8 mouse cellular contexts compared by ENCODE assay signal in the genomic region with DNA sequence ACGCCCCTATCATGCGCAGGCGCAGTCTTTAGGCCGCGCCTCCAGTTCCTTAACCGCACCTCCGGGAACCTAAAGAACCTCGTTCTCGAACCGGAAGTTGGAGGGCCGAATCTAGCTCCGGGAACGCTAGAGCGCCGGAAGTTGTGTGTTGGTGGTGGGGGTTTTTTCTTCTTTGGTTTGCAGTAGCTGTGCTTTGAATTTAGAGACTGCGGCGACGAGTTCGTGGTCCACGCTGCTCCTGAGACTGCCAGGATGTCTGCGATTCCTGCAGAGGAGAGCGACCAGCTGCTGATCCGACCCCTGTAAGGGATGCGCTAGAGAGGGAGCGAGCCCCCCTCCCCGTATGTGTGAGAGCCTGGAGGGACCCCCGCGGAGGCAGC. TPM values are rescaled to one million over a fixed set of nuclear protein-coding genes. Genes with fewer than 3 reads are reported as not detected.
A peak's percentile ranks its signal among the peaks of the same experiment; 100 is the strongest.
DNase-seq lines count a peak whose midpoint lies in the region; ATAC-seq and TF ChIP-seq lines count a peak whose summit lies in the region.

A gene (minus strand): TSS at position 42 of the 380 bp plus-strand sequence.

- H3K27me3 ChIP-seq in hindbrain, embryonic 16.5 days (replicated peaks; ENCODE audit: control insufficient read depth, insufficient read depth, low read length): no peaks in the 10 kb centered on the region

- peaks cover 20% of the 10 kb centered on the region for H3K4me1 ChIP-seq in hindbrain, embryonic 16.5 days (ENCODE audit: control insufficient read depth, insufficient read depth, low read depth, low read length)

- H3K27ac ChIP-seq in gastrocnemius, adult 2 months: peak within 1 kb of the TSS; percentile 94
- H3K27ac ChIP-seq in hindbrain, embryonic 16.5 days (ENCODE audit: low read depth, low read length): peak within 1 kb of the TSS; percentile 81

- intact Hi-C loops in gastrocnemius, adult 2 months (cut with DNase I): loop anchor here (1.0 to 5.0 kb wide), 2 partner anchors 86 to 175 kb away; a partner anchor contains a TSS

- no peaks in the 10 kb centered on the region for H3K9me3 ChIP-seq in hindbrain, embryonic 16.5 days (ENCODE audit: control insufficient read depth, low read length)

- H3K9ac ChIP-seq in hindbrain, embryonic 16.5 days (ENCODE audit: low read depth, low read length): peak within 1 kb of the TSS; percentile 89

- peak within 1 kb of the TSS; percentile 97 for H3K4me2 ChIP-seq in hindbrain, embryonic 16.5 days (ENCODE audit: low read length)

- peak within 1 kb of the TSS; percentile 94 for H3K4me3 ChIP-seq in gastrocnemius, adult 2 months
- H3K4me3 ChIP-seq in hindbrain, embryonic 16.5 days (ENCODE audit: low read length): peak within 1 kb of the TSS; percentile 93

- peak; percentile 89 for ATAC-seq in common myeloid progenitor, adult 5-6 weeks (replicated peaks; ENCODE audit: low read depth, poor library complexity, severe bottlenecking)
- peak; percentile 97 for ATAC-seq in hindbrain, embryonic 16.5 days

- under 1% methylated on average over 28 of the region's 28 CpGs for WGBS in hindbrain, embryonic 16.5 days

- DNase-seq in adipocyte (ENCODE audit: low spot score): peak; percentile 99
- DNase-seq in gastrocnemius, adult 2 months: peak; percentile 100
- DNase-seq in left cerebral cortex, adult 11 months (ENCODE audit: low spot score): peak; percentile 96
- DNase-seq in lung, postnatal 36 days: peak; percentile 99
- DNase-seq in retina, postnatal 7 days (ENCODE audit: low read depth, low spot score): peak; percentile 99
- peak; percentile 92 for DNase-seq in urinary bladder, postnatal 10 days (ENCODE audit: low spot score)

- H3K36me3 ChIP-seq in hindbrain, embryonic 16.5 days (ENCODE audit: control insufficient read depth, insufficient read depth, low read length): no peaks in the 10 kb centered on the region

- TF ChIP-seq CTCF in gastrocnemius, adult 2 months (IDR thresholded peaks at IDR 0.05): 0 out of 2 replicates have a peak, but pooled peaks have one; percentile 1

RNA-seq across cellular contexts. Expression of the gene that starts here (rescaled TPM):
- total RNA-seq in common myeloid progenitor, adult 5-6 weeks (2017): 14.8 and 27.8 TPM in 2 replicates
- 10 to 100 TPM; 39.0 to 42.1 TPM for total RNA-seq in gastrocnemius, adult 2 months (2021)
- 35.0 and 37.0 TPM in 2 replicates for polyA plus RNA-seq in hindbrain, embryonic 16.5 days (2015; fragmentation: Nextera tagmentation; extraction: Ambion mirVana)

Comparison
In these comparisons a context has a peak if more than half of its experiments do, and no peak if none do; other contexts are left out.
1. Peak in every context shown above with its lines: DNase-seq, ATAC-seq, H3K4me3 ChIP-seq and H3K27ac ChIP-seq.